Mouse (Mus musculus) midbrain, embryonic 14.5 days (tissue): Measurements from ENCODE around the gene Ddx27. TPM values are rescaled to one million over a fixed set of nuclear protein-coding genes. Genes with fewer than 3 reads are reported as not detected.

Experiments
- ATAC-seq: fragments of 200-750 bp; cut with Nextera tagmentation; 2 replicates; pipeline ENCODE4 v1.8.0; 2017; ENCODE audit warnings: moderate number of reproducible peaks, moderate library complexity; ENCODE audit not compliant: low FRiP score, low TSS enrichment
- DNase-seq: peaks from one replicate; pipeline ENCODE4 v3.0.0-alpha.2; 2015
- H3K27ac ChIP-seq: fragments of 300-500 bp; sonication (generic); replicated peaks from 2 replicates; pipeline ENCODE4 v1.5.1; 2014; ENCODE audit warnings: mild to moderate bottlenecking, low read depth, low read length, moderate library complexity
- H3K27me3 ChIP-seq: fragments of 300-500 bp; sonication (generic); 2 replicates; pipeline ENCODE4 v1.6.1; 2014; ENCODE audit warnings: low read length, control low read depth, mixed read lengths; ENCODE audit not compliant: control insufficient read depth, insufficient read depth
- H3K36me3 ChIP-seq: fragments of 300-500 bp; sonication (generic); 2 replicates; pipeline ENCODE4 v1.6.1; 2014; ENCODE audit warnings: low read length, control low read depth; ENCODE audit not compliant: control insufficient read depth, insufficient read depth
- H3K4me1 ChIP-seq: fragments of 300-500 bp; sonication (generic); 2 replicates; pipeline ENCODE4 v1.6.1; 2014; ENCODE audit warnings: mild to moderate bottlenecking, antibody characterized with exemption, low read length, control low read depth; ENCODE audit not compliant: control insufficient read depth, insufficient read depth
- H3K4me2 ChIP-seq: fragments of 300-500 bp; sonication (generic); 2 replicates; pipeline ENCODE4 v1.6.1; 2014; ENCODE audit warnings: mild to moderate bottlenecking, low read length, moderate library complexity
- H3K4me3 ChIP-seq: fragments of 300-500 bp; sonication (generic); replicated peaks from 2 replicates; pipeline ENCODE4 v1.5.1; 2014; ENCODE audit warnings: low read depth, low read length
- H3K9ac ChIP-seq: fragments of 300-500 bp; sonication (generic); replicated peaks from 2 replicates; pipeline ENCODE4 v1.6.1; 2014; ENCODE audit warnings: mild to moderate bottlenecking, low read length, moderate library complexity
- H3K9me3 ChIP-seq: fragments of 300-500 bp; sonication (generic); 2 replicates; pipeline ENCODE4 v1.6.1; 2016; ENCODE audit warnings: low read length, control low read depth, mixed read lengths; ENCODE audit not compliant: control insufficient read depth
- WGBS: fragments of 180-500 bp; shearing (Covaris S2); extraction: QIAGEN DNeasy Blood & Tissue Kit; methylation state at CpG from one replicate; pipeline ENCODE4 v1.1.7; 2014; 5-methylcytosine and 5-hydroxymethylcytosine counted together
- polyA plus RNA-seq: library from polyadenylated mRNA; unstranded; fragments of >200 nt; fragmentation: Nextera tagmentation; extraction: Ambion mirVana; gene quantifications from 2 replicates; pipeline ENCODE4 v1.2.1, GENCODE M21; 2014

Ddx27 gene
- polyA plus RNA-seq, 1 experiment from 2014 or later = 31.0 TPM

DNA sequence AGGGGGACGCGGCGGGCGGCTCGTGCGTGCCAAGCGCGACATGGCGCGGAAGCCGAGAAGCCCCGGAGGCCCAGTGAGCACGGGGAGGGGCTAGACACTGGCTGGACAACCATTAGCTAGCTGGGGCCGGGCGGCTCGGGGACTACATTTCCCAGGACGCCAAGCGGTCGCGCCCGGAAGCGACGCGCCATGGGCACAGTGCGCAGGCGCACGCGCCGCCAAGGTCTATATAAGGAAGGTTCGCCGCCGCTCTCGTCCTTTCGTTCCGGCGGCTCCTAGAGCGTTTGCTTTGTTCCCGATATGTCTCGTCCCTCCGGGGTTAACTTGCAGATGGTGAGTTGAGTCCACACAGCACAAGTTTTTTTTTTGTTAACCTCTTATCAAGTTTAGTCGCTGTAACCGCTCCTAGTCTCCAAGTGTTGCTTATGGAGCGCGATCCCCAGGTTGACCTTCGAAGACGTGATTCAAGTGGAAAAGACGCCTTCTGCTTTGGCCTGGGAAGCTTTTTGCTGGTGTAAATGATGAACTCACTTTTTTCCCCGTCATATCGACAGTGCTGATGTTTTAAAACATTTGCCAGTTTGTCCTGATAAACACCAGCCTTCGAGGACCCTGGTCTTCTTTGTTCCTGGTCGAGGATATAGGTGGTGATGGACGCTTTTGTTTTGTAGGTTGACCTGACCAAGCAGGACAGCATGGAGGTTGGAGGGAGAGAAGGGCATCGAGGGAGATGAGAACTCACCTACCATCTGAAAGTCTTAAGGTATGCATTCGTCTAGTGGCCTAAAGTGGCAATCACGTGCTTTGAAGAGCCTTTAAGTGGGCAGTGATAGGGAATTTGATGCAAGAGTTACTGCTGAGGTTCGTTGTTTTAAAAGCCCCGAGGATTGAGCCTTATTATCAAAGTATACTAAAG is 48.2 kb downstream of the Ddx27 start, which contains the start of gene Znfx1:
Gene Znfx1 (minus strand): TSS at position 51 of the 916 bp plus-strand sequence.
- no peaks in the 10 kb centered on the region for H3K27me3 ChIP-seq
- ATAC-seq (peak; percentile 94), DNase-seq (peak; percentile 97)
- H3K4me1 ChIP-seq = peaks cover 25% of the 10 kb centered on the region
- no peaks in the 10 kb centered on the region for H3K9me3 ChIP-seq
- peak within 1 kb of the TSS; percentile 90 for H3K4me2 ChIP-seq
- peaks cover 36% of the 10 kb centered on the region for H3K36me3 ChIP-seq
- H3K27ac ChIP-seq = peak within 1 kb of the TSS; percentile 93
- under 1% methylated on average over 57 of the region's 57 CpGs for WGBS
- peak within 1 kb of the TSS; percentile 88 for H3K4me3 ChIP-seq
- peak within 1 kb of the TSS; percentile 93 for H3K9ac ChIP-seq

DNA sequence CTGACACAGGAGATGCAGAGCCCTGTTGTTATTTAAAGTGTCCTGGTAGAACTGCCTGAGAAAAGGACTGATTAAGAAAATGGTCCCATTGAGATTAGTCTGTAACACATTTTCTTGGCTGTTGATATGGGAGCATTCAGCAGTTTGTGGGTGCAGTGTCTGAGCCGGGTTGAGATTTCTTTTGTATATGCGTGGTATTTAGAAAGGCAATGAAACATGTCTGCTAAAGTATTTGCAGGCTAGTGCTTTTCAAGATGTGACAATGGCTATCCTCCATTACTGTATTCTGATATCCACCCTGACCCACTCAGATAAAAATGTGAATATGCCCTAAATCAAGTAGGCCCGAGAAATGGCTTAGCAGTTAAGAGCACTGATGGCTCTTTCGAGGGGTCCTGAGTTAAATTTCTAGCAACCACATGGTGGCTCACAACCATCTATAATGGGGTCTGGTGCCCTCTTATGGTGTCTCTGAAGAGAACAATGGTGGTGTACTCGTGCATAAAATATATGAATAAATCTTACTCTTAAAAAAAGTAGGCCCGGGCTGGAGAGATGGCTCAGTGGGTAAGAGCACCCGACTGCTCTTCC is 49.0 kb downstream of the Ddx27 start:
- WGBS = 1% methylated on average over 7 of the region's 7 CpGs
- H3K9me3 ChIP-seq = no peaks in the 10 kb centered on the region
- H3K9ac ChIP-seq = peak overlapping the region; percentile 93
- H3K36me3 ChIP-seq = peaks cover 30% of the 10 kb centered on the region
- H3K27me3 ChIP-seq = no peaks in the 10 kb centered on the region
- peaks cover 25% of the 10 kb centered on the region for H3K4me1 ChIP-seq
- peak overlapping the region; percentile 90 for H3K4me2 ChIP-seq
- ATAC-seq (no peak), DNase-seq (peak; percentile 71)
- peak overlapping the region; percentile 88 for H3K4me3 ChIP-seq
- peak overlapping the region; percentile 93 for H3K27ac ChIP-seq

DNA sequence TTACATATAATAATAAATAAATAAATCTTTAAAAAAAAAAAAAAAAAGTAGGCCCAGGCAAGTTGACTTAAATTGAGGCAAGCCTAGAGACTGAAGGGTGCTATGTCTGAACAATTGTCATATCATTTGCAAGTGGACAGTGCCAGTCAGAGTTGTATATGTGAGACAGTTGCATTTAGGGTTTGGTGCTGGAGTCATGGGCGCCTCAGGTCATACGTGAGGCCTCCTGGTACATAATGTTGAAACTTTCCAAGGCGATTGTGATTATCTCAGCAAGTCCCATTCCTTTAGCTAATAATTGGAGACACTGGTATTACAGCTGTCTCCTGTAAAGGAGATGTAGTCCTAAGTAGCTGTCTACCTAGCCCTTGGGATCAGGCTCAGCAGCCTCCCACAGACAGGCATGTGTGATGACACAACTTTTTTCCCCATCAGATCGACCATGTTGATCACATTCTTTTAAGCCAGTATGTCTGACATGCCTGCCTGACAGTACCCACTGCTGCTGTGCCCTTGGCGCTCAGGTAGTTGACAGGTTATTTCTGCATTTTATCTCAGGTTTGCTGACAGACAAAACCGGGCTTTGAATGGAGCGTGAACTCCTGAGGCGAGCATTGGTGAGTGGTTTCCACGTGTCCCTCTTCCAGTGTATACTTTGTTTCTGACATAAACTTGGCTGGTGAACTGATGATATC is 49.8 kb downstream of the Ddx27 start:
- Histone ChIP-seq H3K4me3 (peak overlapping the region; percentile 88), H3K4me2 (peak overlapping the region; percentile 90), H3K27me3 (no peaks in the 10 kb centered on the region), H3K27ac (no peak overlapping the region), H3K9ac (peak overlapping the region; percentile 56), H3K4me1 (peaks cover 23% of the 10 kb centered on the region), H3K36me3 (peaks cover 26% of the 10 kb centered on the region), H3K9me3 (no peaks in the 10 kb centered on the region)
- no peak for DNase-seq
- ATAC-seq = no peak
- 20% methylated on average over 9 of the region's 9 CpGs for WGBS

DNA sequence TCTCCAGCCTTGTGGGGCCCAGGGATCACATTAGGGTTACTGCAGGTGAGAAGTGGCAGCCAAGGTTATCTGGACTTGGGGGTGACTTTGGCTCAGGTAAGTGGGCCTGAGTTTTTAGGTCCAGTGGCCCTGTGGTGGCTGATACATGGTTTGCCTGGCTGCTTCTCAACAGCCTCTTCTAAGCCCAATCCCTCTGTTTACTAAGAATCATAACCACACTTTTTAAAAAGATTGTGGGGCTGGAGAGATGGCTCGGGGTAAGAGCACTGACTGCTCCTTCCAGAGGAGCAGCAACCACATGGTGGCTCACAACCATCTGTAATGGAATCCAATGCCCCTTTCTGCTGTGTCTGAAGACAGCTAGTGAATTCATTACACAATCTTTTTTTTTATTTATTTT is 51.0 kb downstream of the Ddx27 start:
- Histone ChIP-seq H3K9me3 (no peaks in the 10 kb centered on the region), H3K4me1 (peaks cover 19% of the 10 kb centered on the region), H3K9ac (no peak overlapping the region), H3K4me3 (no peak overlapping the region), H3K27me3 (no peaks in the 10 kb centered on the region), H3K36me3 (peaks cover 24% of the 10 kb centered on the region), H3K27ac (no peak overlapping the region), H3K4me2 (no peak overlapping the region)
- DNase-seq (no peak), ATAC-seq (no peak)
- WGBS = 53% methylated on average over 1 of the region's 1 CpGs

GRCm38 (mm10) chr2:167066528-167067516 is 51.8 kb downstream of the Ddx27 start:
- DNase-seq (no peak), ATAC-seq (no peak)
- H3K4me1 ChIP-seq = peaks cover 14% of the 10 kb centered on the region
- H3K27ac ChIP-seq = no peak overlapping the region
- H3K27me3 ChIP-seq = no peaks in the 10 kb centered on the region
- H3K9ac ChIP-seq = no peak overlapping the region
- no peak overlapping the region for H3K4me3 ChIP-seq
- H3K9me3 ChIP-seq = no peaks in the 10 kb centered on the region
- H3K36me3 ChIP-seq = peaks cover 24% of the 10 kb centered on the region
- no peak overlapping the region for H3K4me2 ChIP-seq
- 30% methylated on average over 6 of the region's 6 CpGs for WGBS

DNA sequence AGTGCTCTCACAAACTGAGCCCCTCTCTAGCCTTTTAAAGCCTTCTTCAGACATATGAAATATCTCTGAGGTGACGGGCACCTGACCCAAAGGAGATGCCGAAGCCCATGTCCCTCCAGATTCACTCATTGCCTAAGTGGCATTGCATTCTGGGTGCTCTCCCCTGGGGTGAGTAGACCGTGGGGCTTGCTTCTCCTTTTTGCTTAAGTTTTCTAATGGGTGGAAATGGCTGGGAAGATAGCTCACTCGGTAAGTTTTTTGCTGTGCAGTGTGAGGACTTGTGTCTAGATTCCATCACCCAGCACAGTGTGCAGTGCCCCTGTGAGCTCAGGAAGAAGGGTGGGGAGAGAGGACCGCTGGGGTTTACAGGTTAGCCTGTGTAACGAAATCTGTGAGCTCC is 52.6 kb downstream of the Ddx27 start:
- no peak overlapping the region for H3K27ac ChIP-seq
- WGBS = 52% methylated on average over 6 of the region's 6 CpGs
- H3K9ac ChIP-seq = no peak overlapping the region
- DNase-seq (no peak), ATAC-seq (no peak)
- peaks cover 12% of the 10 kb centered on the region for H3K4me1 ChIP-seq
- no peak overlapping the region for H3K4me2 ChIP-seq
- no peak overlapping the region for H3K4me3 ChIP-seq
- no peaks in the 10 kb centered on the region for H3K9me3 ChIP-seq
- H3K36me3 ChIP-seq = peaks cover 24% of the 10 kb centered on the region
- no peaks in the 10 kb centered on the region for H3K27me3 ChIP-seq

DNA sequence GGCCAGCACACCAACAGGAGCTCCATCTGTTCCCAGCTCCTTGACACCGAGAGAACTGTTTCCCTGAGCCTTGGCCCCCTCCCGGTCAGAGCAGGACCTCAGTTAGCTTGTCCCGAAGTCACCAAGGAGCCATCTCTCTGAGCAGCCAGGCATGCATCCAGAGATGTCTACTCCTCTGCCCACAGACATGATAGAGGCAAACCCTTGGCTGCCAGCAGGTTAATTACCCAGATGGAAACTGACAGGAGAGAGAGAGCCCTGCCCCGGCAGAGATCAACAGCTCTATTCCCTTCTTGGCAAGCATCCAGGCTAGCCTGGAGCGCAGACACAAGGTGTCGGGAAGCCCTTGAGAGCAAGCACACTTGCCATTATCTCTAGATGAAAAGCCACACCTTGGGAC is 55.3 kb downstream of the Ddx27 start:
- Histone ChIP-seq H3K4me3 (no peak overlapping the region), H3K9me3 (no peaks in the 10 kb centered on the region), H3K27ac (no peak overlapping the region), H3K27me3 (no peaks in the 10 kb centered on the region), H3K9ac (no peak overlapping the region), H3K4me2 (no peak overlapping the region), H3K4me1 (peaks cover 4% of the 10 kb centered on the region), H3K36me3 (peaks cover 16% of the 10 kb centered on the region)
- ATAC-seq (no peak), DNase-seq (peak; percentile 57)
- WGBS = 62% methylated on average over 6 of the region's 6 CpGs

GRCm38 (mm10) chr2:167071266-167071640 is 56.3 kb downstream of the Ddx27 start:
- ATAC-seq = no peak
- WGBS = 21% methylated on average over 12 of the region's 12 CpGs

More at GRCm38 (mm10) chr2:167071266-167071640, 56.3 kb downstream of the Ddx27 start:
- Histone ChIP-seq H3K4me3 (peak overlapping the region; percentile 38), H3K4me1 (0 out of 2 replicates have a peak, but pooled peaks cover 2% of the 10 kb centered on the region), H3K4me2 (peak overlapping the region; percentile 62), H3K27ac (peak overlapping the region; percentile 75), H3K36me3 (peaks cover 7% of the 10 kb centered on the region), H3K9me3 (no peaks in the 10 kb centered on the region), H3K27me3 (no peaks in the 10 kb centered on the region), H3K9ac (peak overlapping the region; percentile 44)
- no peak for DNase-seq
